Mouse (Mus musculus) adrenal gland, adult 18-20 months (tissue): ENCODE measurements around the gene Necab2. TPM values are rescaled to one million over a fixed set of nuclear protein-coding genes. Genes with fewer than 3 reads are reported as not detected.

Source experiments
- DNase-seq, 2 experiments: peaks; one replicate each; pipeline ENCODE4 v3.0.0; 2021 to 2022; ENCODE audit warnings: low spot score in 2 of 2
- long read RNA-seq, 2 experiments: library from polyadenylated mRNA; stranded (forward); transcript quantifications; one replicate each; pipeline ENCODE4 v2.0.0; 2021
- total RNA-seq, 2 experiments: library from RNA; stranded (reverse); gene quantifications; 1 replicate in 1 of 2; 2 replicates in 1 of 2; pipeline ENCODE4 v1.2.3; 2021

Necab2 gene
- 1 to 10 TPM; 6.2 to 8.6 TPM for total RNA-seq
- long read RNA-seq, experiment 1, transcript Necab2-201 (13 exons, 1,976 nt), result major isoform, 6 of 11 reads
- long read RNA-seq, experiment 1, partial matches to known transcripts, result 1 of 11 reads
- long read RNA-seq, experiment 1, other reads (novel, unspliced or antisense), result 4 of 11 reads
- long read RNA-seq, experiment 2, transcript Necab2-201 (13 exons, 1,976 nt), result major isoform, 23 of 32 reads
- long read RNA-seq, experiment 2, partial matches to known transcripts, result 6 of 32 reads
- long read RNA-seq, experiment 2, other reads (novel, unspliced or antisense), result 3 of 32 reads

DNA sequence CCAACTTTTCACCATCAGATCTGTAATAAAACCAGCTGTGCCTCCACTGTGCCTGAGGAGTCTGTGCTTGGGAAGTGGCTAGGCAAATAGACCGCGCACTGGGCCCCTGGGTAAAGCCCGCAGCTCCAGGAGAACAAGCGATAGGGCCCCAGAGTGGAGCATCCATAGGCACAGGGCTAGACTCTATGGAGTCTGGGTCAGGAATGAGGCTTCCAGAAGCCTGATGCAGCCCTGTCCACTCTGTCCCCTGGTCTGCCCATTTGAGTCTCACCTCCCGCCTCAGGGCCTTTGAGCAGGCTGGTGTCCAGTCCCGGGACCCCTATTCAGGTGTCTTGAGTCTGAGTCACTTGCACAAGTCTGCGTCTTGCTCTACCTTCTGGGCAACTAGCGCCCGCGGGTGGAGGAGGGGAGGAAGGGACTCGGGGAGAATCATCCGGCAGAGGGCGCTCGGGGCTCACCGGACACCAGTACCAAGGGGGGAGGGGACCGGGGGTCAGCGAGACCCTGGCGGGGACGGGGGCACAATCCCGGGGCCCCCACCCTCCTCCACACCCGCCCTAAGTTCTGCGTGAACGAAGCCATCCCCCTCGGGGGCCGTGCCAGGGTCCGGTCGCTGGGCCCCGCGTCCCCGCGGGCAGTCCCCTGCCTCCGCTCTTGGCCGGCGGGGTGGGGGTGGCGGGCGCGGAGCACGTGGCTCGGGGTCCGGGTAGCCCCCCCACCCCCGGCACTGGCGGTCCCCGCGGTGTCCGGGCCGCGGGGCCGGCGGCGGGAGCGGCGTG is at the start of gene Necab2:
Necab2 (plus strand) TSS at position 509 of the 779 bp plus-strand sequence.
- peak; percentile 90 for DNase-seq

DNA sequence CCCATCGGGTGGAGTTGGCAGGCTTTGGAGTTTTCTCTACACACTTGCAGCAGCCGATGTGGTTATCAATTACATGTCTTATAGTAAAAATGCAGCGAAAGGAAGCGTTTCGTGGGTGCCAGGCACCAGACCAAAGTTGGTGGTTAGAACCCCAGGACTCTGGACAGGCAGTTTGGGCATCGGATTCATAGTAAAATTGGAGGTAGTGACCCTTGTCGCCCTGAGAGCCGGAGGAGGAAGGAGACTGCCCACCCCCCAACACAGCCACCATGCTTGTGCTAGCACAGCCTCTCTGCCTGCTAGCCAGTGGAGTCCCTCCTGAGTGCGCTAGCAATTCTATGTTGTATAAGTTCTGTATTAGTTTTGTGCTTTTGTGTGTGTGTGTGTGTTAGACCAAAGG is 48.0 kb upstream of the Necab2 start:
- DNase-seq, result no peak

DNA sequence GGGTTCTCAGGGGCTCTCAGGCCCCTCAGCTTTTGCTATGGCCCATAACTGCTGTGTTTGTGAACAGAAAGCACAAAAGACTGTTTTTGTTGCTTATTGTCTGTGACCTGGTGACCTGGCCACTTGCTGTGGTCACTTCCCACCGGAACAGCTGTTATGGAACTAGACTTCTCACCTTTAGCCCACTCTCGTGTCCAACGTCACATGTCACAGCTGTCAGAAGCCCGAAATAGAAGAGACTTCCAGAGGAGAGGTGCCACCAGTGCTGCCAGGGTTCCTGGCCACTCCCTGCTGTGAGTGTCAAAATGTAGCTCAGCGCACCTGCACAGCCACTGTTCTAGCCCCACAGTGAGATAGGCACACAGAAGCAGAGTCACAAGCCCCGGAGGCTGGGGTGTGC is 47.3 kb upstream of the Necab2 start:
- no peak for DNase-seq

DNA sequence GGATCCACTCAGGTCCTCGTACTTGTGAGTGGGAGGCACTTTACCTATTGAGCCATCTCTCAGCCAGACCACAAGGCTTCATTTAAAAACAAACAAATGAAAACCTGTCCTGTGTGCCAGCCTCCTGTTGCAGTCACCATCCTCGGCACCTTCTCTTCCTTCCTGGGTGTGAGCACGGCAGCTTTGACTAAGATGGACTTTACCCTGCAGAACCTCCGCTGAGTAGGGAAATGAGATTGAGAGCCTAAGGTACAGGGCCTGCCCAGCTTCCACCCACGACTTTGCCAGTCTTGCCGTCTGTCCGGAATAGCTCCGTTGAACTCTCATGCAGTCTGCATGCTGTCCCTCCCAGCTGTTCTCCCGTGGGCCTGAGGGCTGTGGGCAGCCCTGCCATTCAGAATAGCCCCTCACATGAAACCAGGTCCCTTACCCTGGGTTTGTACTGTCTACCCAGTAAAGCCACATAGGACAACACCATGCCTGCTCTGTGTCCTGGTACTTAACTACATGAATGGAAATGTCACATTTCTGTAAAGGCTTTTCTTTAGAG is 46.3 kb upstream of the Necab2 start:
- DNase-seq, result no peak

DNA sequence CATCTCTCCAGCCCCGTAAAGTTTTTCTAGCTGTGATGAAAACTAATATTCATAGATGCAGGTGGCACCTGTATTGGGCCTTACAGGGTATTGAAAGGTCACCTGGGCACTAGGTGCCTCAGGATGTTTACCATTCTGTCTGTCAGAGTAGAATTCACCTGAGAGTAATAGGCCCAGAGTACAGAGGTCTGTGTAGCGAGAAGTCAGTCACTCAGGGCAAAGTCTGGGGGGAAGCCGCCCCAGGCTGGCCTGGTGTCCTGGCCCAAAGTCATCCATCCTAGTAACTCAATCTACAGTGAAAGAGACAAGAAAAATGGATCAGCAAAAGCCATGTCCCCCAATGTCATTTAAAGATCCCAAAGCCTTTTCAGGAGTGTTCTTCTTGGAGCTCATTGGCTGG is 45.6 kb upstream of the Necab2 start:
- DNase-seq, result no peak

DNA sequence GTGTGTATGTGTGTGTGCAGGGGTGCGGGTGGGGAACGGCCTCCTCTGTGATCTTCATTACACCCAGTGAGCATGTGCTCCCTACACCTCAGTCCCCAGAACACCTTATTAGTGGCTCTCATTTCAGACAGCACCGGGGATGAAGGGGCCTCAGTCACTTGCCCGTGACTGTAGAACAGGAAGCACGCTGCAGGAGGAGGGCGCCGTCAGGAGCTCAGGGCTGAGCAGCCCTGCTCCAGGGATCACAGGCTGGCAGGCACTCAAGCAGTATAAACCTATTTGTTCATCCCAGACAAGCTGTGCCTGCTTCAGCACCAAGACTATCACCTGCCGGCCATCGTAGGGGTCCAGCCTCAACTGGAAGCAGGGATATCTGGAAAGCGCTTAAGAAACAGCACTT is 42.6 kb upstream of the Necab2 start:
- no peak for DNase-seq

DNA sequence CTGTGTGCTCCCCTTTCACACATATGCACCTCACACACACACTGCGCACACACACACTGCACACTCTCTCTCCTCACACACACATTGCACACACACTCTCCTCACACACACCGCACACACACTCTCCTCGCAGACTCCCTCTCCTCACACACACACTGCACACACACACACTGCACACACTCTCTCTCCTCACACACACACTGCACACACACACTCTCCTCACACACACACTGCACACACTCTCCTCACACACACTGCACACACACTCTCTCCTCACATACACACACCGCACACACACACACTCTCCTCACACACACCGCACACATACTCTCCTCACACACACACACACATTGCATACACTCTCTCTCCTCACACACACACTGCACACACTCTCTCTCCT is 41.9 kb upstream of the Necab2 start:
- no peak for DNase-seq

DNA sequence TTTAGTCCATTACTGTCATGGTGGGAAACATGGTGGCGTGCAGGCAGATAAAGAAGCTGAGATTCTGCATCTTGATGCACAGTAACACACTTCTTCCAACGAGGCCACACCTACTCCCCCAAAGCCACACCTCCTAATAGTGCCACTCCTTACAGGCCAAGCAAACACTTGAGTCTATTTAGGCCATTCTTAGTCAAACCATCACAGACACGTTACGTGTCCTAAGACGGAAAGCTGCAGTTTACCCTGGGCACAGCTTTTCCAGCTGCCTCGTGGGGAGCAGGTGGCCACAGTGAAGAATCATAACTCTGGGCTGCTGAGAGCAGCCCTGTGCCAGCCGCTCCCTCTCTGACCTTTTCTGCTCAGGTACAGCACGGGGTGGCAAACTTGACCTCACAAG is 38.2 kb upstream of the Necab2 start:
- no peak for DNase-seq

DNA sequence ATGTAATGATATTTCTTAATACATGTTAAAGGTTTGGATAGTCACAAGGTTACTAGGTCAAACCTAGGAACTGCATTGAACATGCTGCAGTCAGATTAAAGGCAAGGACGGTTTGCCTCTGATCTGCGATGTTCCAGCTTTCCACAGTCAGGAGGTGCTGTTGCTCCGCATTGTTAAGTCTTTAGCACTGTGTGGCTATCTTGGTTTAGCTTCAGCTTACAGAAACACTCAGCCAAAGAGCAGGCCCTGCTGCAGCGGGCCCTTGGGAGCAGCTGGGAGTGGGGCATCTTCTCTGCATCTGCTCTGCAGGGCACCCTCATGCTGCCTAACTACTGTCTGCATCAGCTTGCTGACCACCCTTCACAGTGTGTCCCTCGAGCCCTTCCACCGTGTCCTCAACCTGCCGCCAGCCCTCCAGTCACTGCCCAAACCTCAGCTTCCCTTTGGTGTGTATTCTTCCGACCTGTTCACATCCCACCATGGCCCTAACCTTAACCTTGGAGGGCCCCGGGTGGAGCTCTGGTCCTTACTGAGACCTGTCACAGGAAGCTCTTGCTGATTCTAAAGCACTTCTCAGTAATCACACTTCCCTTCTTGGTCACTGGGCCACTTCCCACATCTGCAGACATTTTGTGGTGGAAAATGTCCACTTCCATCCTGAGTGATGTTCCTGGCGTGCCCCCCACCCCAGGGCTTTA is 34.3 kb upstream of the Necab2 start:
- DNase-seq, result no peak

DNA sequence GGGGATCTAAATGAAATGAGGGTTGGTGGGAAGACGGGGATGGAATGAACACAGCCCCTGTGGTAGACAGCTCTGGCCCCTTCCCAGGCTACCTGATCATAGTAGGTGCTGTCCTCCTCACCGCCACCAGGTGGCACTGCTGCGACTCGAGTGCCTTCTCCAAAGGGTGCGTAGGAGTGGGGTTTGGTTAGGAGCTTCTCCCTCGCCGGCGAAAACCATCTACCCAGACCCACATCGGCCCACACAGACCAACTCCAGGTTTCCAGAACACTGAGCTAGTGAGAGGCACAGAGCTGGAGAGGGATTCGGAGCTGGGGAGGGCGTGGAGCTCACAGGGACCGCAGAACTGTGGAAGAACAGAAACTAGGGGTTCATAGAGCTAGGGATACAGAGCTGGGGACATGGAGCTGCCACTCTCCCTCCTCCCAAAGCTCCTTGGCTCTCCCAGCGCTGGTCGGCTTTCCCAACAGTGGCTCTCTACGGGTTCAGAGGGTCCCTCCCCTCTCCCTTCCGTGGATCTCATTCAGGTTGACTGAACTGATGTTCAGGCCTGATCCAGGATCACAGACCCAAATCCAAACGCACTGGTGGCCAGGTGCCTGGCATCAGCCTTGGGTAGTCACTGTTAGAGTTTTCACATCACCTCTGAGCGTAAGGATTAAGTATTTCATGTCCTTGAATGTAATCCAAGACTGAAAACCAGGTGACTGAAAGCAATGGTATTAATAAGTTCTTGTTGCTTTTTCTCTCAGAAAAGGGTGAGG is 33.6 kb upstream of the Necab2 start:
- DNase-seq, result peak; percentile 80 to 86

DNA sequence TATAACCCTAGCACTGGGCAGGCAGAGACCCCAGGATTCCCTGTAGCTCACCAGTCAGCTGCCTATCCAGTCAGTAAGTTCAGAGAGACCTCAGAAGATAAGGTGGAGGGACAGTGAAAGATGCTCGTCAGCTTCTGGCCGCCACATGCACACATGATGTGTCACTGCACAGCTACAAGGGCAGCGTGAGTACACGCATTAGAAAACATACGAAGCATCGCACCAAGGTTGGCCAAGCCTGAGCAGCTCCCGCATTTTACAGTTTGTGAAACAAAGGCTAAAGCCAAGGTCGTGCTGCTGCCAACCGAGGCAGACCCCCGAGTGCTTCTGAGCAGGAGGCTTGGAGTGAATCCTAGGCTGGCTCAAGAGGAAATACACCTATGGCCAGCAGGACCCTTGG is 32.9 kb upstream of the Necab2 start:
- DNase-seq, result peak in 1 of 2 experiments; percentile 26

DNA sequence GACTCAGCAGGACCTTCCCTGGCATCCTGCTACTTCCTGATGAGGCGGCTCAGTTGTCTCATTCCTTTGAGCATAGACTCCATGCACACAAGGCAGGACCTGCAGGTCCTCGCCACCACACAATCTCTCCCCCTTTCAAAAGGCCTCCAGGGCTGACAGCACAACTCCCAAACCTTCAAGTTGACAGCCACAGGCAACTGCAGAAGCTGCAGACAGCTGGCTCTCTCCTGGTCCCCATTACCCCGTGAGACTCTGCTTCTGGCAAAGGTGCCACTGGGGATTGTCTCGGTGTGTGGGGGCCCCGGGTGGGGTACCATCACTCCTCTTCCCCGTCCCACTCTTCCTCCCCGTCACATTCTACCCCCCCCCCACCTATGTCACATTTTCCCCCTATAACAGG is 26.2 kb upstream of the Necab2 start:
- no peak for DNase-seq

DNA sequence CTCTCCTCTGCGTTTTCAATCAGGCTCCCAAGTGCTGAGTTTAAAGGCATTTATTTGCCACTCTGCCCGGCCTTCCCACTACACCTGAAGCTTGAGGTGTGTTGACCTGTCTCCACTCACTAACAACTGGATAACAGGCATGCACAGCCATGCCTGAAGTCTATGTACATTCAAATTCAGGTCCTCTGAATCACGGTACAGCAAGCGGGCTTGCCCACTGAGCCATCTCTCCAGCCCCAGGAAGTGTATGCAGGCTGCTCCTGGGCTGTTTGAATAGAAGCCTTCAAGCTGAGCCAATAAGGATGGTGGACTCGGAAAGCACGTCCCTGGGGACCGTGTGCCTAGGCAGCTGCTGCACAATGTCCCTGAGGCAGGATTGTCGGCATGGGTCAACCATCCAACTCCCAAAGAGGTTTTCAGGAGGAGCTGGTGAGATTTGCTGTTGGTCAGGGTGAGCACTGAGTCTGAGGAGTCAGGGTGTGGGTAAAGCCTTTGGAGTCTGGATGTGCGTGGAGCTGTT is 24.9 kb upstream of the Necab2 start:
- no peak for DNase-seq

DNA sequence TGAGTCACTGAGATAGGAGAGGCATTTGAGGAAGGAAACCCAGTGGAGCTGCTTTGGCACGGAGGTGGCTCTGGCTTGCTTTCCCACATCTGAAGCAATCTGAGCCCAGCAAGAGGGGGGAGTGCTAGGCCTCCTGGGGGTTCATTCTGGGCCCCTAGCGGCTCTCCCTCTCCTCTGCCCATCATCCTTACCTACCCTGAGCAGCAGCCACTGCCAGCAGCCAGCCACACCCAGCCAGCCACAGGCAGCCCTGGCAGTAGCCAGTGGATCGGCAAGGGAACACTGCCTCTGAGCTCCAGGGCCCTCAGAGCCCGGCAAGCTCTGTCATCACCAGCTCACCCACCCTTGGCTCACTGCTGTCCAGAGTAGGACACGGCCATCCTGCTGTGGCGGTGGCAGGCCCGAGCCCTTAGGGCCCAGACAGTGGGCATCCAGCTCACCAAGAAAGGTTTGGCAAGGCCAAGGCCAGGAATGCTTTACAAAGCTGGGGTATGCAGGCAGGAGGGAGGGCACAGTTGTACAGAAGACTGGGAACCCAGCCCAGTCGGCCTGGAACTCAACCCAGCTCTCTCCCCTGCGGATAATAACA is 24.3 kb upstream of the Necab2 start:
- no peak for DNase-seq

DNA sequence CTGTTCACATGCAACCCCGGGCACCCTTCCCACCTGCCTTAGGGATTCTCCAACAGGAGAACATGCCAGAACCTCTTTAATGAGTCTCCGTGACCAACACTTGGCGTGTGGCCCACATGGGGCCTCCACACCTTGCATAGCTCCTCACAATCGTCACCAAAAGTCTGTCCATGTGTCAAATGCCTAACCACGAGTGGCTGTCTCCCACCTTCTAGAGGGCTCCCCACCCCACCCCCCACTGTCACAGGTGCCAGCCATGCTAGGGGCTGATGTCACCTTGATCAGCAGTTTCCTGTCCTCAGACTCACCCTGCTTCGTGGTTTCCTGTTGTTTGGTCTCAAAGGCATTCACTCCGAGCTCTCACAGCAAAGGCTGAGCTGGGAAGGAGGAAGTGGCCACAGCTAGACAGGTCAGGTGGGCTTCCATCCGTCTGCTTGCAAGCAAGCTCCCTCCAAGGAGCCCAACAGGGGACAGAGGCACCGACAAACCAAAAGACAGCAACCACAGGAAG is 22.8 kb upstream of the Necab2 start:
- DNase-seq, result no peak

DNA sequence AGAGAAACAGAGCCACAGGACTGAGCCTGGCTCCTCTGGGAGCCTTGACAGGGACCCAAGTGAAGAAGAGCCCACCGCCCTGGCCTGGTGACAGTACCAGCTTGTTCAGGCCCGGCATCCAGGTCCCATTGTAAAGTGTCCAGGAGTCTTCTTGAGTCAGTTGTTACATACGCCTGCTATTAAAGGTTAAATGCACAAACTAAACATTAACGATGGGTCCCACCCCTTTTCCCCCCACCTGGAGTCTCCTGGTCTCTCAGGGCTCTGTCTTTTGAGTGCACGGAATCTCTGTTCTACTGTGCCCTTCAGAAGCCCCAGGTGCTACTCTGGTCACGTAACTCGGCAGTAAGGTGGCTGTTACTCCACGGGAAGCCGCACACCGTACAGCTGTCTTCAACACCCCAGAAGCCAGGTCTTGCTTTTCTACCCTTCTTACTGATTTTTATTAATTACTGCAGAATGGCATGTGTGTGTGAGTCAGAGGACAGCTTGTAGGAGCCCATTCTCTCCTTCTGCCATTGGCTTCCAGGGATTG is 22.3 kb upstream of the Necab2 start:
- DNase-seq, result no peak

DNA sequence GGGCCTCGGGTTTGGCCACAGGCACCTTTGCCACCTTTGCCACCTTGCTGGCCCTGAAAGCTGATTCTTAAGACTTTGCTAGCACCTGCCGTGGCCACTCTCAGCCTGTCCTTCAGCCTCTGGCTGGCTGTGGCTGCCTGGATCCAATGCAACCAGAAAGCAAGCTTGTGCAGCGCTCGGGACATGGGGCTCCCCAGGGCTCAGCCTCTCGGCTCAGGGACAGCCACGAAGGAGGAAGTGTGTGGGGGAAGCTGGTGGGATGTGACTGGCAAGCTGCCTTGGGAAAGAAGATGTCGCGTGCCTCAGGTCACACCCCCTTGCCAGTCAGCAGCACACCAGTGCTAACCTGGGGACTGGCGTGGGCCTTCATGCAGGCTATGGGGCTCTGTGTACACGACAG is 21.8 kb upstream of the Necab2 start:
- no peak for DNase-seq

DNA sequence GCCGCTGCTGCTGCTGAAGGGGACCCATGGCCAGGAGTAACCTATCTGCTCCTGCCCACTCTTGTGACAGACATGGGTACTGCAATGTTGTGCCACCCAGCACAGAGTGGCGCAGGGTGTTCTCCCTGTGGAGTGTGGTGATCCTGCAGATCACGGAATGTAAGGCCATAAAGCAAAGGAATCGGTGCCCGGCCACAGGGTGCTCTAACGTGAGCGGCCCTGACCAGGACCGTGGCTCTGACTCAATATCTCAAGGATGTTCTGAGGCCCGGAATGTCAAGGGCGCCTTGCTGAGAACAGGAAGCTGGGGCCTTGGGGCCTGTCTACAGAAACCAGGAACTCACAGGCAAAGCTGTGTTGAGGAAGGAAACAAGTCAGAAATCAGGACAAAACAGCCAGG is 21.0 kb upstream of the Necab2 start:
- peak; percentile 63 to 79 for DNase-seq

DNA sequence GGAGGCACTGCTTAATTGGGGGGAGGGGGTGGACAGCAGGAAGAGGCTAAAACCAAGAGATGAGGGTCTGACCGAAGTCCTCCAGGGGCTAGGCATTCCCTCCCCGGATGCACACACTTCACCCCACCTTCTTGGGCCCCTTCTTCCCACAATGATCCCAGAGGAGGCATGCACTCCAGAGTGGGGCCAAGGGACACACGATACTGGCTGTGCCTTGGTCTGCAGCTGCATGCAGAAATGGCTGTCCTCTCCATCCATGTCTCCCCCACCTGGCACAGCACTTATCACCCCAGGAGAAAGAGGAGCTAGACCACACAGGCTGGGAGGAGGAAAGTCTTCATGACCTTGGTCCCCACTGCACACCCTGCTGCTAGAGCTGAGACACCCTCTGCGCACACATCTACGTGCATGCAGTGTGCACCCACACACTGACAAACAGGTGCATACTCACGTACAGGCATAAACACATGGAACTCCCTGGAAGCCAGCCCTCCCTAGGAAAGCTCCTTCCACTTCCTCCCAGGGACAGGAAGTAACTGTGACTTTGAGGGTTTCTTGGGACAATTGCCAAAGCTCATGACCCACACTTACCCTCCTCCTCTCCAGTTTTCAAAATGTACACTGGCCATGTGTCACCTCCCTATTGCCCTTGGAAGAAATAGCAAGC is 20.3 kb upstream of the Necab2 start:
- DNase-seq, result no peak
